Mouse (Mus musculus) layer of hippocampus, adult 2 months (tissue): ENCODE results near the gene Epb41l3. TPM values are rescaled to one million over a fixed set of nuclear protein-coding genes. Genes with fewer than 3 reads are reported as not detected.

Experiments used
- DNase-seq, 2 experiments: peaks; one replicate each; pipeline ENCODE4 v3.0.0; 2022; ENCODE audit warnings: low spot score in 2 of 2
- H3K27ac ChIP-seq: fragments of 200-600 bp; 2 replicates; pipeline ENCODE4 v1.8.1; 2022
- H3K4me3 ChIP-seq: fragments of 200-600 bp; 2 replicates; pipeline ENCODE4 v1.8.1; 2022; ENCODE audit warnings: mild to moderate bottlenecking
- CTCF ChIP-seq: fragments of 200-600 bp; conservative IDR thresholded peaks from 2 replicates; pipeline ENCODE4 v1.8.1; 2022; ENCODE audit warnings: antibody characterized with exemption, mild to moderate bottlenecking, moderate library complexity
- total RNA-seq, 2 experiments: library from RNA; stranded (reverse); gene quantifications; 2 replicates each; pipeline ENCODE4 v1.2.3; 2021

Epb41l3 gene
- total RNA-seq, 2 experiments from 2014 or later: 124 to 129 TPM

DNA sequence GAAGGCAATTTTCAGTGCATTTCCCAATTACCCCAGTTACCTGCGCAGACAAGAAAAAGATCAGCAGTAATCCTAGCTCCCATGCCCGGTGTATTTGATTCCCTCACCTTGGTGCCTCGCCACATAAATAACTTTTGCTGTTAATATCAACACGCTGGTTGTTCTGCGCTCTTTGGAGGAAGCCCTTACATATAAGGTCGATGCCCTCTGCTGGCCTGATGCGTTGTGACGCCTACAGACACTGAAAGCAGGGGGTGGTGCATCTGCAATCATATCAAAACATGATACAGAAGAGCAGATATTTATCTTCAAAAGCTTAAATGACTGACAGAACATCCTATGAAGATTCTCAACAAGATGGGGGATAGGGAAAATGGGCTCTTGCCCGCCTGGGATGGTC lies 181.0 kb downstream of the Epb41l3 start:
- DNase-seq: no peak
- Histone ChIP-seq H3K4me3 (no peak overlapping the region), H3K27ac (no peak overlapping the region)
- TF ChIP-seq CTCF: peak; percentile 63

- no peak for TF ChIP-seq CTCF
- Histone ChIP-seq H3K27ac (peak overlapping the region; percentile 75), H3K4me3 (no peak overlapping the region)
- no peak for DNase-seq
Measured at GRCm38 (mm10) chr17:69263810-69264565, 188.5 kb downstream of the Epb41l3 start.

DNA sequence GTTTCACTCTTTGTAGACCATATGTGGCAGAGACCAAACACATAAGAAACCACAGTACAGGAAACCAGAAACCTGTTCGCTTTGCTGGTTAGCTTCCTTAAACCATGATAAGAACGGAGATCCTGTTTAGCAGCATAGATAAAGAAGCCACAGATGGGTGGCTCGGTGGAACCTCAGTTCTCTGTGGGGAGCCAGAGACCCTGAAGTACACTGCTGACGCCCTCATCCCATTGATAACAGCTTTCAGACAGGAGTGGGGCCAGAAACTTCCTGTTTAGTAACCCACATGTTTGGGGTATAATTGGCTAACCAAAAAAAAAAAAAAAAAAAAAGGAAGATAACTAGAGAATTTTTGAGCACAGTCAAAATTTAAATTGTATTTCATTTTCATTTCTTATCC lies 189.7 kb downstream of the Epb41l3 start:
- DNase-seq: no peak
- H3K27ac ChIP-seq: no peak overlapping the region
- no peak for TF ChIP-seq CTCF
- no peak overlapping the region for H3K4me3 ChIP-seq

- no peak for TF ChIP-seq CTCF
- Histone ChIP-seq H3K27ac (no peak overlapping the region), H3K4me3 (no peak overlapping the region)
- no peak for DNase-seq
Measured at GRCm38 (mm10) chr17:69265759-69266463, 190.4 kb downstream of the Epb41l3 start.

DNA sequence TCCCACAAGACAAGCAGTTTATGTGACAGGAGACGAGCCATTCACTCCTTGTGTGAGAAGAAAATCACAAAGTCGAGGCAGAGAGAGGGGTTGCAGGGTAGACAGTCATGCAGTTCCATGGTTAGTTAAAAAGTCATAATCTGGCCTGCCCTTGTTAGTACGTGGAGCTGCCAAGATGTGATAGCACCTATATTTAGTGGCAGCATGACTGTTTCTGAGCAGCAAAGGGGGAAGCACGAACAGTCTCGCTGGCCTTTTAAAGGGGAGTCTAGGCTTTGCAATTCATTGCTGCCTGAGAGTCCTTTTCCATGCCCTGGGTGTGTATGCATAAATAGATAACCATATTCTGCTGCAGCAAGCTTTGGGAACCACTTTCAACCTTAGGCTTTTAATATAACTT lies 191.5 kb downstream of the Epb41l3 start:
- Histone ChIP-seq H3K4me3 (no peak overlapping the region), H3K27ac (no peak overlapping the region)
- DNase-seq: no peak
- TF ChIP-seq CTCF: no peak

- Histone ChIP-seq H3K4me3 (no peak overlapping the region), H3K27ac (no peak overlapping the region)
- no peak for TF ChIP-seq CTCF
- no peak for DNase-seq
Measured at GRCm38 (mm10) chr17:69267526-69267925, 192.0 kb downstream of the Epb41l3 start.

- Histone ChIP-seq H3K4me3 (no peak overlapping the region), H3K27ac (no peak overlapping the region)
- no peak for DNase-seq
- TF ChIP-seq CTCF: no peak
Measured at GRCm38 (mm10) chr17:69277362-69277761, 201.9 kb downstream of the Epb41l3 start.

GRCm38 (mm10) chr17:69284511-69284910 lies 209.0 kb downstream of the Epb41l3 start:
- TF ChIP-seq CTCF: no peak
- DNase-seq: no peak
- Histone ChIP-seq H3K27ac (no peak overlapping the region), H3K4me3 (no peak overlapping the region)

DNA sequence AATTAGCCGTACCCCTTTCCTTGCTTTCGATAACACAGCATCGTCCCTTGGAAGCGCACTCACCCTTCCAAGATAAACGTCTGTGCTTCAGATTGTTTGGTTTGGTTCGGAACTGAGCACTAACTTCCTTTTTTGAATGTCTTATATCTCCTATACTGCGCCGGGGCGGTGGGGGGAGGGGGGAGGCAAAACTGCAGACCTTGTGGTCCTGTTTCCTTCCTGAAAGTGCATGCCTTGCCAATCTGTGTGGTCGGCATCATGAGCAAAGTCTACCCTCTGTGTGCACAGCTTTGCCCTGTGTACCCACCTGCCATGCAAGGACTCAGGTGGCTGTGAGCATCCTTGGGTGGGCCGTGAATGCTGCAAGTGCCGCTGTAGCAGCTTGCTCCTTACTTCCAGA lies 212.6 kb downstream of the Epb41l3 start:
- no peak for DNase-seq
- no peak overlapping the region for H3K27ac ChIP-seq
- no peak overlapping the region for H3K4me3 ChIP-seq
- no peak for TF ChIP-seq CTCF

GRCm38 (mm10) chr17:69290272-69290671 lies 214.8 kb downstream of the Epb41l3 start:
- no peak overlapping the region for H3K4me3 ChIP-seq
- DNase-seq: no peak
- TF ChIP-seq CTCF: no peak
- no peak overlapping the region for H3K27ac ChIP-seq

GRCm38 (mm10) chr17:69301552-69301951 lies 226.1 kb downstream of the Epb41l3 start:
- no peak for DNase-seq
- H3K27ac ChIP-seq: no peak overlapping the region
- no peak for TF ChIP-seq CTCF
- no peak overlapping the region for H3K4me3 ChIP-seq

- H3K4me3 ChIP-seq: no peak overlapping the region
- TF ChIP-seq CTCF: no peak
- no peak overlapping the region for H3K27ac ChIP-seq
- peak in 1 of 2 experiments; percentile 39 for DNase-seq
Measured at GRCm38 (mm10) chr17:69303579-69304274, 228.2 kb downstream of the Epb41l3 start.

DNA sequence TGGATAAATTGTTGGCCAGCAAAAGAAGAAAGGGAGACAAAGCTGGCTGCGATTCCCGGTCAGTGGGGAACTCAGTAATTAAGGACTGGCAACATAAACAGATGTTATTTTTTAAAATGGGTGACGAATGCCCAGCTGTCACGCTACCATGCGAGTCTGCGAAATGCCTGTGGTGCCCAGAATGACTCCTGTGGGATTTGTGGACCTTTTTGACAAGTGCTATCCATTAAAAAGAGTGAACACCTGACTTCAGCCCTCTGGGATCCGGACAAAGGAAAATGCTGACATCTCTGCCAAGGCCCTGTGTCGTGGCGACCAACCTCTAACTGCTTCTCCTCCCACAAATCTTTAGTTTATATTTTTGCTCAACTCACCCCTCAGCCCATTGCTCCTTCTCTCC lies 232.2 kb downstream of the Epb41l3 start:
- Histone ChIP-seq H3K4me3 (no peak overlapping the region), H3K27ac (no peak overlapping the region)
- DNase-seq: no peak
- no peak for TF ChIP-seq CTCF

DNA sequence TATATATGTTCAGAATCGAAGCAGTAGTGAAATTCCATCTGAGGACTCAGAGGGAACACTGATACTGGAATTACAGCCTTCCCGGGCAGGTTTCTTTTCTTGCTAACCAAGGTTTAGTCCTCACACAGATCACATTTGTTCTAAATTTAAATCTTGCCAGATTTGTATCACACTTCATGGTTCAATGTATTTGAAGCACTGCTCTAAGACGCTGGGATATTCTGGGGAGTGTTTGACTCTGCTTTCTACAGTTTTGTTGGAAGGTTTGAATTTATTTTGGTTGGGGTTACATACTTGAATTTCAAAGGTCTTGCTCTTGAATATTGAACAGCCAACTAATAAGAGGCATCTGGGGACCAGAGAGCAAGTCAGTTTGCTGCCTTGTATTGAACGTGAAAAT lies 234.4 kb downstream of the Epb41l3 start:
- no peak for TF ChIP-seq CTCF
- Histone ChIP-seq H3K4me3 (no peak overlapping the region), H3K27ac (no peak overlapping the region)
- no peak for DNase-seq
